Mouse (Mus musculus) cortical plate, adult 2 months (tissue): ENCODE data around the gene Ripply2. TPM values are rescaled to one million over a fixed set of nuclear protein-coding genes. Genes with fewer than 3 reads are reported as not detected.

Experiments used
- H3K27ac ChIP-seq: fragments of 200-500 bp; 2 replicates; pipeline ENCODE4 v1.5.1; 2012; ENCODE audit warnings: low read length, control low read depth, inconsistent platforms; ENCODE audit not compliant: insufficient read depth
- H3K4me1 ChIP-seq: fragments of 200-500 bp; 2 replicates; pipeline ENCODE4 v1.6.1; 2011; ENCODE audit warnings: low read length; ENCODE audit not compliant: control insufficient read depth, insufficient read depth
- H3K4me3 ChIP-seq: fragments of 200-500 bp; 2 replicates; pipeline ENCODE4 v1.5.1; 2011; ENCODE audit warnings: mild to moderate bottlenecking, low read length, control low read depth; ENCODE audit not compliant: insufficient read depth
- CTCF ChIP-seq: fragments of 200-500 bp; IDR thresholded peaks from 2 replicates; pipeline ENCODE4 v1.5.1; 2011; ENCODE audit warnings: mild to moderate bottlenecking, control low read depth, low read length; ENCODE audit not compliant: insufficient read depth; ENCODE audit errors: extremely low read depth
- POLR2A ChIP-seq: fragments of 200-500 bp; IDR thresholded peaks from 2 replicates; pipeline ENCODE4 v1.6.1; 2011; ENCODE audit warnings: mild to moderate bottlenecking, low read length, control low read depth; ENCODE audit not compliant: insufficient read depth; ENCODE audit errors: extremely low read depth
- polyA plus RNA-seq: library from polyadenylated mRNA; depleted of rRNA; stranded (reverse); fragments of >200 nt; gene quantifications from 2 replicates; pipeline ENCODE4 v1.2.3, GENCODE M21; 2012

Gene Ripply2
- polyA plus RNA-seq, 1 experiment, result 5.0 TPM

- Histone ChIP-seq H3K4me3 (no peak overlapping the region), H3K4me1 (no peaks in the 10 kb centered on the region), H3K27ac (no peak overlapping the region)
- TF ChIP-seq POLR2A (no peak), CTCF (no peak)
These were observed 28.5 kb upstream of the Ripply2 start for GRCm38 (mm10) chr9:86986703-86987296.

DNA sequence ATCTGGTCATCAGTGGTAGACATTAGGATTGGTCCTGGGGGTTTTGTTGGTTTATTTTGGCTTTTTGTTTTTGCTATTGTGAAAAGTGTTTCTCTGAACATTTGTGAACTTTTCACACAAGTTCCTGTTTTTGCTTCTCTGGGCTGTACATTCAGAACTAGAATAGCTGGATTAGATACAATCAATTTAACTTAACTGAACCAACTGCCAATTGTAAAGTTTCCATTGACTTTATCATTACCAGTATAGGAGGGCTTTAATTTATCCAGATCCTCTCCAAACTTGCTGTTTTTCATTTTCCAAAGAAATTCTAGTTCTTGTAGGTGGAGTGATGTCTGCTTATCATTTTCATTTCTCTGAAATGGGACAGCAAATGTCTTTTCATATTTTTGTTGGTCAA lies 25.5 kb upstream of the Ripply2 start:
- no peak overlapping the region for H3K27ac ChIP-seq
- TF ChIP-seq POLR2A, result no peak
- no peak for TF ChIP-seq CTCF

GRCm38 (mm10) chr9:86991758-86992157 lies 23.6 kb upstream of the Ripply2 start:
- H3K27ac ChIP-seq, result no peak overlapping the region
- no peak overlapping the region for H3K4me3 ChIP-seq
- TF ChIP-seq CTCF (no peak), POLR2A (no peak)
- no peaks in the 10 kb centered on the region for H3K4me1 ChIP-seq

More for the DNA sequence above, 25.5 kb upstream of the Ripply2 start:
- Histone ChIP-seq H3K4me3 (no peak overlapping the region), H3K4me1 (no peaks in the 10 kb centered on the region)

DNA sequence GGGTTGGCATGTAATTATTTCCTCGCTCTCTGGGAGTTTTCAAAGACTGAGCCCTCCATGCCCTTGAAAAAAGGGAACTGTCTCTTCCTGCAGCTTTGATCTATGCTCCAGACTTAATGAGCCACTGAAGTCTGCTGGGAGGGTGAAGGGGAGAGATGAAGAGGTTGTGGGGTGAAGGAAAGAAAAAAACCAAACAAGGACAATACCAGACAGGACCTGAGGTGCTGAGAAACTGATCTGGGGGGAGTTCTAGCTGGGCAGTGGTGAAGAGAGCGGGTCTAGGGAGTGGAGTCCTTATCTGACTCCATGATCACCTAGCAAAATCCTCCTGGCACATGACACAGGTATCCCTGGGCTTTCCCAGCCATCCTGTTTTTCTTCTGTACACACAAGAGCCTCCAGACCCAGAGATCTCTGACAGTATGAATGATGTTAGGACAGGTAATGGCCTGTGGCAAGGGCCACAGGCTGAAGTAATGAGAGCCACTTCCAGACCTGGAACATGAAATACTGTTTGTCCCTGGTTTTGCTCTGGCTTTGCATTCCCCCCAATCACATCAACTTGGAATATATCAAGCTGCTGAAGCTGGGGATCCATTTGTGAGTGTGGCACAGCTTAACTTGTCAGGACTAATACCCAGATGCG lies 18.2 kb upstream of the Ripply2 start:
- H3K4me1 ChIP-seq, result peaks cover 2% of the 10 kb centered on the region; the same call in 1 of the 2 replicates
- TF ChIP-seq CTCF (no peak), POLR2A (no peak)
- no peak overlapping the region for H3K27ac ChIP-seq

DNA sequence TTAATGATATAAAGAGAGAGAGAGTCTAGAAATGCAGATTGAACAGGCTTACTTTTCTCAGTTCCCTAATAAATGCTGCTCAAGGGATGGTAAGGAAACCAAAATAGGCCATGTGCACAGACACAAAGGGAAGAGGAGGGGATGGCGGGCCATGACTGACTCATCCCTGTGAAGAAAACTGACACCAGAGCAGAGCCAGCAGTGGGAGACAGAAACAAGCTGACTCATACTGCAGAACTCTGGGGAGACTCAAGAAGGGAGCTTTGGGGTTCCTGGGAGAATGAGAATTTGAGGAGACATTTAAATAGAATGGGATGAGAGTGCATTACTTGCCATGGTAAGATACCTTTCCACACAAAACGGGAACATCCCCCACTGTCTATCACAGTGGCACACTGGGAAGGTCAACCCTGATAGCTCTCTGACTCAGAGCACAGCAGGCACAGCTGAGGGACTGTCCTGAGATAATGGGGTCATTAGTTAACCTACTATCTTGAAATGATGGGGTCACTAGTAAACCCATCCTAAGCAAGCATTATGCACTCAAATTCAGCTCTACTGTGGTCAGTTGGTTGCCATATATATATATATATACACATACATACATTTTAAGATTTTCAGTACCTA lies 15.3 kb upstream of the Ripply2 start:
- no peak overlapping the region for H3K27ac ChIP-seq
- TF ChIP-seq CTCF (no peak), POLR2A (no peak)
- H3K4me1 ChIP-seq, result peaks cover 2% of the 10 kb centered on the region; the same call in 1 of the 2 replicates
- H3K4me3 ChIP-seq, result no peak overlapping the region

More for the DNA sequence above, 18.2 kb upstream of the Ripply2 start:
- no peak overlapping the region for H3K4me3 ChIP-seq

DNA sequence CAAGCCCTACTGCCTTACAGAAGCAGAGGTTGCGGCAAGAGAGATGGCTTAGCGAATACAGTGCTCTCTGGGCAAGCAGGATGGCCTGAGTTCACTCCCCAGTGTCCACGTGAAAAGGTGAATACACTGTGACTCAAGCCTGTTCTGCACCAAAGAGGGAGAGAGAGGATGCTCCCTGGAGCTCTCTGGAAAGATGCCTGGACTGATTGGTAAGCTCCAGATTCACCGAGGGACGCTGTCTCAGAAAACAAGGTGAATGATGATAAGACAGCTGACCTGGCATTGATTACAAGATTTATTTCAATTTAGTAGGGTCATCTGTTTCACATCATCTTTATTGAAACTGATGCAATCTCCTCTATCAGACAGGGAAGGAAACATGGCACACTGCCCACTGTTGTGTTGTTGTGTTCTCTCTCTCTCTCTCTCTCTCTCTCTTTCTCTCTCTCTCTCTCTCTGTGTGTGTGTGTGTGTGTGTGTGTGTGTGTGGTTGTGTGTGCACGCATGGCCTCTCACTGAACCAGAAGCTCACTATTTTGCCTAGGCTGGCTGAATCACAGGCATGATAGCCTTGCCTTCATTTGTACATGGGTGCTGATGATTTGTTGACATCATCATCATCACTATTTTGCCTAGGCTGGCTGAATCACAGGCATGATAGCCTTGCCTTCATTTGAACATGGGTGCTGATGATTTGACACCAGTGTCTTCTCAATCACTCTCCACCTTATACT lies 10.5 kb upstream of the Ripply2 start:
- Histone ChIP-seq H3K4me3 (no peak overlapping the region), H3K4me1 (peaks cover 2% of the 10 kb centered on the region; the same call in 1 of the 2 replicates), H3K27ac (no peak overlapping the region)
- TF ChIP-seq CTCF (no peak), POLR2A (no peak)

DNA sequence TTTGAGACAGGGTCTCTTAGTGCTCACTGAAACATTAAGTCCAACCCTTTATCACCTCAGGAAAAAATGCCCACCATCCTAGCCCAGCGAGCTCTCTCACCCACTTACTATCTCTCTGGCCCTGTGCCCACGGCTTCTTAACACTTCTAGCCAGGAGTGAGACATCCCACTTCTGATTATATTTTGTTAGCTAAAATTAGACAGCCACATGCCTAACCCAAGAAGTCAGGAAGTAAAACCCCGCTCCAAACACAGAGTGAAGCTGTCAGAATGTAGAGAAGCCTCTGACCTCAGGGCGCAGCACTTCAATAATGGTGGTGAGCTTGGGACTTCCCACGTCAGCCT lies 9.9 kb upstream of the Ripply2 start:
- TF ChIP-seq CTCF (no peak), POLR2A (no peak)
- H3K4me3 ChIP-seq, result no peak overlapping the region
- no peak overlapping the region for H3K27ac ChIP-seq
- no peaks in the 10 kb centered on the region for H3K4me1 ChIP-seq

GRCm38 (mm10) chr9:87008507-87008906 lies 6.8 kb upstream of the Ripply2 start:
- Histone ChIP-seq H3K4me3 (no peak overlapping the region), H3K27ac (no peak overlapping the region), H3K4me1 (no peaks in the 10 kb centered on the region)
- TF ChIP-seq CTCF (no peak), POLR2A (no peak)

GRCm38 (mm10) chr9:87008919-87009318 lies 6.4 kb upstream of the Ripply2 start:
- no peak overlapping the region for H3K27ac ChIP-seq
- H3K4me1 ChIP-seq, result no peaks in the 10 kb centered on the region
- H3K4me3 ChIP-seq, result no peak overlapping the region
- TF ChIP-seq CTCF, result no peak
- TF ChIP-seq POLR2A, result no peak

DNA sequence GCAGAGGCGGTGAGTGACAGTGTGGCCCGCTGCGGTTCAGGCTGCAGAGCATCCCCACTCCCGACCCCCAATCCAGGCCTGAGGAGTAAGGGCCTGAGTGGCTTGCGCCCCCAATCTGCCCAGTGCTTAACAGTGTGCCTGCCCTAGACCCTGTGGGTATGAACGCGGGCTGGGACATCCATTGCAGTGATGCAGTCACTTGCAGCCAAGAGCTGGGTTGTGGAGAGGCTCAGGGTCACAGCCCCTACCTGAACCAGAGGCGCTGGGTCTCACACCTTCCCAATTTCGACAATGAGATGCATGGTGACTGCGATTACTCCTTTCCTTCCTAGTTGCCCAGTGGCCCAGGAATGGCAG lies 579 bp downstream of the Ripply2 start:
- H3K27ac ChIP-seq, result peak overlapping the region; percentile 49; the same call in 1 of the 2 replicates
- TF ChIP-seq CTCF (no peak), POLR2A (no peak)
- peak overlapping the region; percentile 48 for H3K4me3 ChIP-seq
- no peaks in the 10 kb centered on the region for H3K4me1 ChIP-seq
